ENCODE assay signal across 15 mouse cellular contexts in the genomic region with DNA sequence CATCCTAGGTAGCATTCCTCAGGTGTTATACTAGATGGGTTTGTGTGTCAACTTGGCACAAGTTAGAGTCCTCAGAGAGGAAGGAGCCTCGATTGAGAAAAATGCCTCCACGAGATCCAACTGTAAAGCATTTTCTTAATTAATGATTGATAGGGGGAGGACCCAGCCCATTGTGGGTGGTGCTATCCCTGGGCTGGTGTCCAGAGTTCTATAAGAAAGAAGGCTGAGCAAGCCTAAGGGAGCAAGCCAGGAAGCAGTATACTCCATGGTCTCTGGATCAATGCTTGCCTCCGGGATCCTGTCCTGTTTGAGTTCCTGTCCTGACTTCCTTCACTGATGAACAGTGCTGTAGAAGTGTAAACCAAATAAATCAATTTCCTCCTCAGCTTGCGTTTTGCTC.
"Had no signal": no experiment of that assay in that cellular context is flagged by ENCODE, and none has a peak within 500 bp of the region (broad histone marks: within the 10 kb centered on the region; RNA-seq: fewer than 3 reads in every experiment).

No protein-coding gene starts in this region.

- H3K9ac ChIP-seq: hindbrain, embryonic 15.5 days; limb, embryonic 13.5 days; neural tube, embryonic 15.5 days; stomach, embryonic 15.5 days had no signal

- H3K4me3 ChIP-seq: hindbrain, embryonic 15.5 days; limb, embryonic 13.5 days; myocyte; neural tube, embryonic 15.5 days; stomach, embryonic 15.5 days had no signal

- H3K27me3 ChIP-seq: hindbrain, embryonic 15.5 days; stomach, embryonic 15.5 days had no signal

- ATAC-seq: lung, postnatal 0 days had no signal

- H3K36me3 ChIP-seq: hindbrain, embryonic 15.5 days; limb, embryonic 13.5 days; neural tube, embryonic 15.5 days; stomach, embryonic 15.5 days had no signal

- H3K4me1 ChIP-seq: stomach, embryonic 15.5 days had no signal

- H3K27ac ChIP-seq: hindbrain, embryonic 15.5 days; limb, embryonic 13.5 days; neural tube, embryonic 15.5 days; stomach, embryonic 15.5 days had no signal

- H3K4me2 ChIP-seq: hindbrain, embryonic 15.5 days; limb, embryonic 13.5 days; liver, embryonic 11.5 days; midbrain, embryonic 11.5 days; neural tube, embryonic 15.5 days; stomach, embryonic 15.5 days had no signal

- H3K9me3 ChIP-seq: hindbrain, embryonic 15.5 days; limb, embryonic 13.5 days; neural tube, embryonic 15.5 days; stomach, embryonic 15.5 days had no signal

- DNase-seq: left cerebral cortex, postnatal 4 days; lung, adult 18-20 months; lung, postnatal 4 days; right cerebral cortex, adult 18-20 months; right cerebral cortex, postnatal 25 days; thymus, adult 2 months; thymus, postnatal 25 days had no signal
